Mouse (Mus musculus) neural tube, embryonic 15.5 days (tissue): ENCODE data around the gene Capza2. TPM values are rescaled to one million over a fixed set of nuclear protein-coding genes. Genes with fewer than 3 reads are reported as not detected.

Experiments used
- polyA plus RNA-seq: library from polyadenylated mRNA; unstranded; fragments of >200 nt; fragmentation: Nextera tagmentation; extraction: Ambion mirVana; gene quantifications from 2 replicates; pipeline ENCODE4 v1.2.1, GENCODE M21; 2015

The Capza2 gene
- polyA plus RNA-seq, 1 experiment from 2014 or later, result 248 TPM

Other genes with a start within 250 kb of the Capza2 start
- 2.7 and 3.2 TPM in 2 replicates for gene Met, start 172.4 kb upstream of the Capza2 start, polyA plus RNA-seq
- gene St7, start 56.7 kb downstream of the Capza2 start, polyA plus RNA-seq, result 53.8 and 59.2 TPM in 2 replicates